Mouse (Mus musculus) urinary bladder, adult 18-20 months (tissue): ENCODE measurements around the gene Prkn.

ENCODE experiments used
- DNase-seq, 2 experiments: peaks; one replicate each; pipeline ENCODE4 v3.0.0; 2022; ENCODE audit warnings: low spot score in 2 of 2, mixed read lengths in 2 of 2

Prkn gene

GRCm38 (mm10) chr17:12080656-12081495 is 1240.7 kb downstream of the Prkn start:
- DNase-seq = peak; percentile 35 to 45

- DNase-seq = no peak
Observed at GRCm38 (mm10) chr17:12082201-12082600, 1242.0 kb downstream of the Prkn start.

GRCm38 (mm10) chr17:12090261-12090927 is 1250.2 kb downstream of the Prkn start:
- DNase-seq = no peak

- DNase-seq = no peak
Observed at GRCm38 (mm10) chr17:12092901-12093564, 1252.8 kb downstream of the Prkn start.

- DNase-seq = no peak
Observed at GRCm38 (mm10) chr17:12094016-12094415, 1253.8 kb downstream of the Prkn start.

GRCm38 (mm10) chr17:12094827-12095590 is 1254.8 kb downstream of the Prkn start:
- peak; percentile 15 to 27 for DNase-seq

- DNase-seq = no peak
Observed at GRCm38 (mm10) chr17:12099415-12099814, 1259.2 kb downstream of the Prkn start.

- no peak for DNase-seq
Observed at GRCm38 (mm10) chr17:12102326-12102725, 1262.1 kb downstream of the Prkn start.

- DNase-seq = no peak
Observed at GRCm38 (mm10) chr17:12103781-12104180, 1263.6 kb downstream of the Prkn start.

GRCm38 (mm10) chr17:12104245-12104644 is 1264.1 kb downstream of the Prkn start:
- no peak for DNase-seq

- no peak for DNase-seq
Observed at GRCm38 (mm10) chr17:12104690-12105089, 1264.5 kb downstream of the Prkn start.

- no peak for DNase-seq
Observed at GRCm38 (mm10) chr17:12106255-12106654, 1266.1 kb downstream of the Prkn start.
